Mouse (Mus musculus): Measurements from ENCODE around the gene Gadd45gip1.

The Gadd45gip1 gene

GRCm38 (mm10) chr8:84832034-84832717 is 854 bp downstream of the Gadd45gip1 start:
- DNase-seq (ENCODE audit: low spot score in 2 of 2) = peak in 1 of 2 experiments; percentile 59

DNA sequence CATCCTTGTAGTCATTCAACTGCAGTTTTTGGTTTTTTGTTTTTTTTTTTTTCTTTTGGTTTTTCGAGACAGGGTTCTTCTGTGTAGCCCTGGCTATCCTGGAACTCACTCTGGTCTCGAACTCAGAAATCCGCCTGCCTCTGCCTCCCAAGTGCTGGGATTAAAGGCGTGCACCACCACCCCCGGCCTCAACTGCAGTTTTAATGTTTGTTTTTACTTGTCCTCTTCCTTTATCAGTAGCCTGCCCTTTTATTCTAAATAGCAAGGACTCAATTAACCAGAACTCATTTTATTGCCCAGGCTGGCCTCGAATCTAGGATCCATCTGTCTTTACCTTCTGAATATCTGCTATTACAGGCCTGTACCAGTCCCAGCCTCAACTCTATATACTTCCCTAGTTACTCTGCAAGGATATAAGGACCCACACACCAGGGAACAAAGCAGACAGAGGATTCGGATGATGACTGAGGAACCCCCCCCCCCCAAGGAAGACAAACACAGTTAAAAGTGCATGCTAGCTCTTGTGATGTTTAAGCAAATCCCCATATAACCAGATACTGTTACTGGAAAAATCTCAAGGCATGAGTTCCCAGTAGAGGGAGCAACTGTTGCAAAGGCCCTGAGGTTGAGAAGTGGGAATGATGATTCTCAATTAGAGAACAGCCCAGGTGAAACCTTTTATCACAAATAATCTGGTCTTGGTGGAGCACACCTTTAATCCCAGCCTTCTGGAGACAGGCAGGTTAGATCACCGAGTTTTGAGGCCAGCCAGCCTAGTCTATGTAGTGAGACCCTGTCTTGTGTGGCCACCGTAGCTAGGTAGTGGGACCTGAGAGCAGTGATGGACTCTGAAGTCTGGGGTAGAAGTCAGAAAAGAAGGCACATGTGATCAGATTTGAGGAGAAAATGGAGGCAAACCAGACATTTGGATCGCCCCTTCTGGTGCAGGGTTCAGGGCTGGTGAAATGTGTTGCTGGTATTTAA is 1.7 kb downstream of the Gadd45gip1 start:
- DNase-seq (ENCODE audit: low spot score in 2 of 2) = no peak

DNA sequence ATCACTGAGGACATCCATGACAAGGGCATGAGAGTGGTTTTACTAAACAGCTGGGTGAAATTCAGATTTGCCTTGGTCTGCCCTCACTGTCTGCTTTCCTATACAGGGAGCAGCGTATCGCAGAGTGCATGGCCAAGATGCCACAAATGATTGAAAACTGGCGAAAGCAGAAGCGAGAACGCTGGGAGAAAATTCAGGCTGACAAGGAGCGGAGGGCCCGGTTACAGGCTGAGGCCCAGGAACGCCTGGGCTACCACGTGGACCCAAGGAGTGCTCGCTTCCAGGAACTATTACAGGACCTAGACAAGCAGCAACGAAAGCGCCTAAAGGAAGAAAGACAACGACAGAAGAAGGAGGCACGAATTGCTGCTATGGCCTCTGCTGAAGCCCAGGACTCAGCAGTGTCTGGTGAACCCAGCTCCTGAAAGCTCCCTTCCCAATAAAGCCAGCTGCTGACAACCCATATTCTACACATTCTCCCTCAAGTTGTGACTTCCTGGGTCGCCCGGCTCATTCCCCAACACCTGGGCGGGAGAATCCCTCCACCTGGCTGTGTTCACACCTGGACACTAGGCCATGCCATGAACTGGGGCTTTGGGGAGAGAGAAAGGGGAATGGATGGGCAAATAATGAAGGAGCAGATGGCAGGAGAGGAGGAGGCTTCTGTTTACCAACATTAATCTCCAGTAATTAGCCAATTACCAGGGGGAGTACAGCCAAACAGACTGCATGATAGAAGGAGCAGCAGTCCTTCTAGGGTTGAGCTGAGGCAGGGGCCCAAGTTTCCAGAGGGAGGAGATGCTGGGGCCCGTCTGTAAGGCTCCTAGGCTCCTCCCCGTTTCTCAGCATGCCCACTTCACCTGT is 2.9 kb downstream of the Gadd45gip1 start:
- no peak for DNase-seq (ENCODE audit: low spot score in 2 of 2)

- DNase-seq (ENCODE audit: low spot score in 2 of 2) = peak in 1 of 2 experiments; percentile 68
These were observed 3.8 kb downstream of the Gadd45gip1 start for GRCm38 (mm10) chr8:84834866-84835855.

GRCm38 (mm10) chr8:84837149-84837911 is 6.0 kb downstream of the Gadd45gip1 start:
- DNase-seq (ENCODE audit: low spot score in 2 of 2) = no peak

DNA sequence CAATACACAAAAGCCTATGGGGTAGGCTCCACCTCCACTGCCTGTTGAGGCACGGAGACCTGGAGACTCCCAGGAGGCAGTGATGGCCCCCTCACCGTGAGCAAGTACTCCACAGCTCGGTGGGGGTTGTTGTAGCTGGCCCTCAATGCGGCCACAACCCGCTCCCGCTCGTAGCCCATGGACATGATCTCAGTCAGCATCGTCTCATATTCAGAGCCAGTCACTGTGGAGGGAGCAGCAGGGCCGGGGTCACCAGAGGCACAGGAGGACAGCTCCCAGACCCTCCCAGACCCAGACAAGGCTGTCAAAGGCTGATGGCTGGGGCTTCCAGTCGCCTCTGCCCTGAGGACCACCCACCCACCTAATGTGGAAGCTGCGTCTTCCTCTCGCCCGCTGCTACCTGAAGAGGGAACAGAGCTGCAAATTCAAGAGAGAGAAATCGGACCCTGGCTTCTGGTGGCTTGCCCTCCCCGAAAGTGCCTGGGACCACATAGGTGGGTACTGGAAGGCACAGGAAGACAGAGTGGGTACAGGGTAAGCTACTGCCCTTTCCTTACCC is 6.7 kb downstream of the Gadd45gip1 start:
- DNase-seq (ENCODE audit: low spot score in 2 of 2) = no peak

- DNase-seq (ENCODE audit: low spot score in 2 of 2) = no peak
These were observed 7.2 kb downstream of the Gadd45gip1 start for GRCm38 (mm10) chr8:84838513-84838912.

DNA sequence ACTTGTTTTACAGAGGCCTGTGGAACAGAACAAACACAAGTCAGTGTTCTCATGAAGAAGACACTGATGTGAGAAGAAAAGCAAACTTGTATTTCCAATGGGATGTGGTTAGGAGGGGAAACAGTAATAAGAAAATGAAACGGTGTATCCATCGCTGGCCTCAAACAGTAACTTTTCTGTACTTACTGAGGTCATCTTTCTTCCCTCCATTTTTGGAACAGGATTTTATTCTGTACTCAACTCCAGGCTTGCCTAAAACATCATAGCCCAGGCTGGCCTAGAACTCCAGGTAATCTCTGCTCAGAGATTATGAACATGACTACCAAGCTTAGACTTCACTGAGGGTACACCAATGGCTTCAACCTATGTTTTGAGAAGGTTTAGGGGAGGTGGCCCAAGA is 8.1 kb downstream of the Gadd45gip1 start:
- no peak for DNase-seq (ENCODE audit: low spot score in 2 of 2)

DNA sequence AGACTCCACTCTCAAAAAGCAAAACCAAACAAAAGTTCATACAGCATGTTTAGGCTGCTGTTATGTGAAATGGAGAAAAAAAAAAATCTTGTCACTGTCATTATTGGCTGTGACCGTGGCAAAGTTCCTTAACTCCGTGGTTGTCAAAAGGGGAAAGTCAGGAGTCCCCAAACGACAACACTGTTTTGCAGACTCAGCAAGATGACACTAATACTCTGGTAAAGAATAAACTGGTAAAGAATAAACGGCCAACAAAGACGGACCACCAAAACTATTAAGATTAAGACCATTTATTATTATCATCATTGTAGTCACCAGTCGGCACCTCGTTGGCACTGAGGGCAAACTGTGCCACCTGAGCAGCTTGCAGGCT is 8.5 kb downstream of the Gadd45gip1 start:
- no peak for DNase-seq (ENCODE audit: low spot score in 2 of 2)

GRCm38 (mm10) chr8:84840248-84840999 is 9.1 kb downstream of the Gadd45gip1 start, which contains the start of gene Rad23a:
Rad23a (minus strand) TSS chr8:84840665.
- peak; percentile 89 to 90 for DNase-seq (ENCODE audit: low spot score in 2 of 2)

DNA sequence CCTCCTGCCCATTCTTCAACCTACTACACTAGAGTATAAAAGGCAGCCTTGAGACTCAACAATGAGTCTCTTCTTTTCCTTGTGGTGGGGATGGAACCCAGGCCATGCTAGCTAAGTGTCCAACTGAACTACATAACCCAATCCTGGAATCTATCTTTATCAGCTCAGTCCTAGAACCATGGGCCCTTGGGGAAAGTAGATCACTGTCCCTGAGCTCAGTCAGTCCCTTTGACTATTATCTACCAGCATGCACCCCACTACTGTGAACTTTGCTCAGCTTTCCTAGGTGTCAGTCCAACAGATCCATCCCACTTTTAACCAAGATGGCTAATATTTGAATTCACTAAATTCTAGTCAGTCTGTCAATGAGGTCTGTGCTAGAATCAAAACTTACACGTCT is 10.2 kb downstream of the Gadd45gip1 start:
- DNase-seq (ENCODE audit: low spot score in 2 of 2) = no peak

DNA sequence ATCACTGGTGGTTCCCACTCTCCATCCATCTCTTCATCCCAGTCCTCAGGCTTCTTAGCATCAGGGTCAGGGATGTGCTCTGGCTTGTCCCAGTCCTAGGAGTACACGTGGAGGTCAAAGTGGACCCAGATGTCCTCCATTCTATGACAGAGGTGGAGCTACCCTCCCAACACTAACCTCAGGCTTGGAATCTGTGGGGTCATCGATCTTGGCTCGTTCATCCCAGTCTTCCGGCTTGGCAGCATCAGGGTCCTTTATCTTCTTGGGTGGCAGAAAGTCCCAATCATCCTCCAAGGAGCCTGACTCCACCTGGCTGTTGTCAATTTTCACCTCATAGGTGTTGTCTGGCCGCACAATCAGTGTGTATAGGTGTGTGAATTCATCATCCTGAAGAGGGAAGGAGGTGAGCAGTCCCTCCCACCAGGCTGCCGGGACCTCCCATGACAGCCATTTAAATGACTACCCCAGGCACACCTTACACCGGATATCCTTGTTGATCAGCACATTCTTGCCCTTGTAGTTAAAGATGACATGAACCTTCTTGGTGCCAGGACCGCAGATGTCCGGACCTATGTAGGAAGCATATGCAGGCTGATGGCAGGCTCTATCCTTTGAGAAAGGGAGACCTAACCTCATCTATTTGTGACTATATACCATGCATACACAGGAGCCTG is 13.2 kb downstream of the Gadd45gip1 start:
- DNase-seq (ENCODE audit: low spot score in 2 of 2) = no peak

DNA sequence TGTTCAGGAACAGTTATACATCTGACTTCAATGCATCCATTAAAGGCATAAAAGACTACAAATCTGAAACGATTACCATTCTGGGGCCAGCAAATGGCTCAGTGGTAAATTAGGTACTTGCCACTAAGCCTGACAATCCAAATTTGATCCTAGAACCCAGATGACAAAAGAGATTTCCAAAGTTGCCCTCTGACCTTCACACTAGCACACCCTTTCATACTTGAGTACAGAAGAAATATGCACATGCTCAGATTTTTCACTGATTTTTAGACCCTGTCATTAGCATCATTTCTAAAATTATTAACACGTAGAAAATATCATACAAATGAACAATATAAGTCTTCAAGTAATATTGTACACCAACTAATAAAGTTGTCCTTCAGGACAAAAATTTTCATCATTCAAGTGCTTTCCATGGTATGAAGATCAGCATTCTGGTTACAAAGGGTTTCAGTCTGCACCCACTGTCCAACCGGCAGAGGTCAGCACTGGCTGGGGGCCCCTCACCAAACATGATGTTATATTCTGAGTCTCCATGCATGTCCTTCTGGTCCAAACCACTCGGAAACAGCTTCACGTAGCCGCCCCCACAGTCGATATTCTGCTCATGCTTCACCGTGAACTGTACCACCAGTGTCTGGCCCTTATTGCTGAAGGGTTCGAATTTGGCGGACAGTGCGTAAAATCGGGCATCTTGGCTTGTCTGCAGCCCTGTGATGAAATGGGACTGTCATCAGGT is 14.2 kb downstream of the Gadd45gip1 start:
- DNase-seq (ENCODE audit: low spot score in 2 of 2) = no peak

- no peak for DNase-seq (ENCODE audit: low spot score in 2 of 2)
These were observed 14.9 kb downstream of the Gadd45gip1 start for GRCm38 (mm10) chr8:84846094-84846721.

DNA sequence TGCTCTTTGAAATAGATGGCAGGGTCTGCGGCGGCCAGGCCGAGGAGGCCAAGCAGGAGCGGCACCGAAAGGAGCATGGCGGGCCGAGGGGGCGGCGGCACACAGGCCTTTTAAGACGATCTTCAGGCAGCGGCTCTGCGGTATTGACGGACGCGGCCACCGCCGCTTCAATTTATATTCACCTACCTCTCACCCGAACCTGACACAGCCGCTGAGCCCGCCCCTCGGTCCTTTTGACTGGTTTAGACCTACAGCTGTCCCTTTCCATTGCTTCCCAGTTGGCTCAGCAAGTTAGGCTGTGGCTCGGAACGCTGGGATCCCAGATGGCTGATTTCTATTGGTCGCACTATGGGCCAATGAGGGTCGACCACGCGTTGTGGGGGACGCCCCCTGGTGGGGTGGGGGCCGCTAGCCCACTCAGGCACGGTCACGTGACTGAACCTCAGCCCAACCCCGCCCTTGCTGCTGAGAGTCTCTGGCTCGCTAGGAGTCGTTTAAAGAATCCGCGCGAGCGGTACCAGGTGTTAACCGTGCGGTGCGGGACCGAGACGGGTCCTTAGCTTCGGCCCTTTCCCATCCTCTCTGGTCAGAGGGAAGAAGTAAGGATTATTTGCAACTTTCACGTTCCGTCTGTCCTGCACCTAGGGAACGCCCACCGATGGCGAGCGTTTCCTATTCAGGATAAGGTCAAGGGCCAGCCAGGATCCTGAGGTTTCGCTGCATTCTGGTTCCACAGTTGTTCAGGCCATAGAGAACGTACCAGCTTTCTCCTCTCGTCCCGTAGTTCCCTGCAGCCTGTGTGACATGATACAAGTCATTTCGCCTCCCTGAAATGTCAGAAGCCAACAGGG is 15.6 kb downstream of the Gadd45gip1 start, which contains the start of gene Calr:
Calr (minus strand) TSS at position 213 of the 851 bp plus-strand sequence.
- DNase-seq (ENCODE audit: low spot score in 2 of 2) = peak; percentile 100
